Mouse (Mus musculus) frontal cortex, adult 2 months (tissue): ENCODE measurements around the gene Sox5. TPM values are rescaled to one million over a fixed set of nuclear protein-coding genes. Genes with fewer than 3 reads are reported as not detected.
A peak's percentile ranks its signal among the peaks of the same experiment; 100 is the strongest.

Experiments
- DNase-seq, 2 experiments: peaks; one replicate each; pipeline ENCODE4 v3.0.0; 2022; ENCODE audit warnings: low spot score in 1 of 2; ENCODE audit errors: extremely low spot score in 1 of 2
- polyA plus RNA-seq: library from polyadenylated mRNA; depleted of rRNA; stranded (reverse); fragments of >200 nt; gene quantifications from 2 replicates; pipeline ENCODE4 v1.2.3, GENCODE M21; 2012

Gene Sox5
- polyA plus RNA-seq, 1 experiment = 27.9 TPM

DNA sequence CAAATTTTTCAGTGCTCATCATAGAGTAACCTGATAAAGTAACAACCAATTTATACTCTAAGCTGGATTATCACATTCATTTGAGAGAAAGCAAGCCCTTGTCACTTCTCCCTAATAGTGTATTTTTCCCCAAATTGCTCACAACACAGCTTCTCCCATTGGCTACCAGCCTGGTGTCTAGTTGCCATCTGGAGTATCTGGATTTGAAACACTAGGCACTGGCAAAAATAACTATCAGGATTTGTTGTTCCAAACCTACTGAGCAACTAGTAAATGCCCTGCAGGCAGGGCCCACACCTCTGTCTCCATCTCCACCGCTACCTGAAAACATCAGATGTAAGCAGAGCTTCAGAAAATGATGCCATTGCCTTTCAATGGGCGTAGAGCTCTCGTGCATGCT, 869.5 kb downstream of the Sox5 start:
- no peak for DNase-seq

DNA sequence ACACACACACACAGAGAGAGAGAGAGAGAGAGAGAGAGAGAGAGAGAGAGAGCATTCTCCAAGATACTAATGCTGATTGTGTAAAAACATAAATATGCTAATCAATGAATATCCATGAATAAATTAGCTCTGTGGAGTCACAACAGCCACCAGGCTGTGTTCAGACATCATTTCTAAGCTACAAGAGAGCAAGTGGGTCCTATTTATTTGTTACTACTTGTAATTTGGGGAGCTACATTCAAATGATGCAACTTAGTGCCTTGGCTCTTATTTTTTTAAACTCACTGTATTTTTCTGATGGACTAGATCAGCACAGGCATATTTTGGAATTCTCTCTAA, 877.1 kb downstream of the Sox5 start:
- no peak for DNase-seq

DNA sequence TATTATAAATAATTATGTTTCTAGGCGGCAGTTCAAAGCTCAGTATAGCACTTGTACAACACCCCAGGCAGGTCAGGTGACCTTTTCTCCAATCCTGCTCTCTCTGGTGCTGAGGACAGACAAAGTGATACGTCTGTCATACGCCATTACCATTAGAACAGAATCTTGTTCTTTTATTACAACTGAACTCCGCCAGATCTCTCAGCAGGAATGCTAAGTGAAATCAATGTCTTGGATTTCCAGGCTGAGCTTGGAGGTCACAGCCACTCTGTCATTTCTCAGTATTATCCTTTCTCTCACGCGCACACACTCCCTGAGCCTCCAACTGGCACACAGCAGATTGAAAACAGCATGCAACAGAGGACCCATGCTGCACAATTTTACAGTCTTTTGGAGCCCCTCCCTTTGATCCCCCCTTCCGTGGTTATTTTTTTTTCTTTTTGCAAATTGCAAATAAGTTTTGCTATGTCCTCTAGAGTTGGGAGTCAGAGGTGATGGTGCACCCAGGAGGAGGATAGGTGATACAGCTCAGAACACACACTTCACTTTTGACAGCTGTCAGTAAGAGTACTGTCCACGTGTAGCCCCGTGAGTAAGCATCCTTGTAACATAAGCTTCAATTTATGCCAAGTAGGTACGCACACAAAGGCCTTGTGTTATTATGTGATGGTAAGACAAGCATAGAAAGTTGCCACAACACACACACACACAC, 877.6 kb downstream of the Sox5 start:
- no peak for DNase-seq

DNA sequence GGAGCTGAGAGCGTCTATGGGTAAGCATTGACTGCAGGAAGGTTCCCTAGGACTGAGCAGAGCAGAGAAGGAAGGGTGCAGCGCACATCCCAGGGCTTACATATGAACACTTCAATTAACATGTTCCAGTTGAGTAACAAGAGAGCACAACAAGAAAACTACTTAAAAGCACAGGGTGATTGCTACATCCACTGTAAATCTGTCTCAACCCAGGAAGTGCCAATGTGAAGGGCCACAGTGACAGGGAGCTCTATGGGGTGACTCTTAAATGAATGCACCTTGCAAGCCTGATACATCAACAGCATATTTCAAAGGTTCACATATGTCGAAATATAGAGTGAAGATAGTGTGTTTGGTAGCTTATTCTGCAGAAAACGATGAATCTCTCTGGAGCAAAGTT, 880.9 kb downstream of the Sox5 start:
- DNase-seq = no peak

DNA sequence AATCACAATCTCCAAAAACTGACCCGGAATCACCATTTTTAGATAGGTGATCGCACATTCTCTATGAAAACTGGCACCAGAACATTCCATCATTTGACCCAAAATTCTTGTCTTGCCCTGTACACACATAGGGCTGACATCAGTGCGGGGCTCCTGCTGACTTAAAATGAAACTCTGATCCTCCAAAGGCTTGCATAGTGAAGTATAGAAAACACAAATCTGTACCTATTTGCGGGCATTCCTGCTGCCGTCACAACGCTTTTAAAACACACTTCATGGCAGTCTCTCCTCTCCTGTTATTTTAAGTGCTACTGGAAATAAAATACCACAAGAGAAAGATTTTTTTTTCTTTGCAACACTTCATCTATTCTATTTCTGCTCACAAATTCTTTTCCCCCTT, 886.7 kb downstream of the Sox5 start:
- DNase-seq = peak in 1 of 2 experiments; percentile 14

DNA sequence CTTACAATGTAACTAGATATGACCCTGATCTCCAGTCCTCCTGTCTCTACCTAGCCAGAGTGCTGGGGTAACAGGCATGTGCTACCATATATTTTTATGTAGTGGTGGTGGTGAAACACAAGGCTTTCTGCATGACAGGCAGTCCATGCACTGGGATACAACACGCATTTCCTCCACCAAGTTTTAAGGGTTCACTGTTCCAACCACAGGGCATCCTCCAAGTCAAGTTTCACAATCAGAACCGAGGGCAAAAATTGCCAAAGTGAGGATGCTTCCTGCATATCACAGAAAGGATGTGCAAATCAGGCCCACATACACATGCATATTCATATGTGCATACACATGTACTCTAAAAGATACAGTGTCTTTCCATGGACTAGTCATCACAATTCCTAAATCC, 888.9 kb downstream of the Sox5 start:
- no peak for DNase-seq

DNA sequence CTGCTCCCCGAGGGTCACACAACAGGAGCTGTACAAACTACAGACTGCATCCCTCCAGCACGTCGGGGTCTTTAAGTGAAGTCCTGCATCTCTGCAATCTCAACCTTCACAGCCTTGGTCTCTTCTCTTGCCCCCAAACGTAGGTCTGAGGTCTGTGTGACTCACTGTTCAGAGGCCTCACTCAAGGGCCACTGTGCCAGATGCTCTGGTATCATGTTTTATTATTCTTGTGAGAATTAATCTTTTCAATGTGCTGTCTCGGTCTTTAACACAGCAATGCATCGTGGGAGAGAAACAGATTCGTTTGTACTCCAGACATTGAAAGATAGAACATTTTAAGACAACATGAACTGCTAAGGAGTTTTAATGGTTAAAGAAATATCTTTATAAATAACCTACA, 893.2 kb downstream of the Sox5 start:
- DNase-seq = no peak

DNA sequence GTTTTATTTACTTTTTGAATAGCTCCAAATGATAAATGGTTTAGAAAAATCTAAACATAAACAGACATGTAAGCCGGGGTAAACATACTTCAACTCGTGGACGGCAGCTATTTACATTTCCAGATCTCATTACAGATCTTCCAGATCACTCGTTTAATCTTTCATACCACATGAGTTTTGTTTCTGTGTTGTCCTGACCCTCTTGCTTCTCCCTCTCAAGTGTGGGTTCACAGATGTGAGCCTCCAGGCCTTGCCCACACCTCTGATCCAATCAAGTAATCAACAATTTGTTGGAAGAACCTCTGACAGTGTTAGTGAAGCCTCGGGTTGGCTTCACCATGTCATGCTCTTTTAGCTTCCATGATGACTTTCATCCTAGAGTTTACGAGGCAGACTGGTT, 903.3 kb downstream of the Sox5 start:
- no peak for DNase-seq

DNA sequence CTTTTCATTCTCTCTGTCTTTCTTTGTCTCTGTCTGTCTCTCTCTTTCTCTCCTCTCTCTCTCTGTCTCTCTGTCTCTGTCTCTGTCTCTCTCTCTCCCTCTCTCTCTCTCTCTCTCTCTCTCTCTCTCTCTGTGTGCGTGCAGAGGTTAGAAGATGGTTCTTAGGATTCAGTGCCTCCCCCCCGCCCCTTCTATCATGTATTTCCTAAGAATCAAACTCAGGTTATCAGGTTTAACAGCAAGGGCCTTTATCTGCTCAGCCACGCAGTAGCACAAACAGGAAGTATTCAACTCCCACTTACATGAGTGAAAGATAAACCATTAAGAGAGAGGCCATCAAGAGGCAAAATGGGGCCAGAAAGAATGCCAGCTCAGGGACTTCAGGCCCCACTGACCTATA, 913.0 kb downstream of the Sox5 start:
- DNase-seq = no peak

DNA sequence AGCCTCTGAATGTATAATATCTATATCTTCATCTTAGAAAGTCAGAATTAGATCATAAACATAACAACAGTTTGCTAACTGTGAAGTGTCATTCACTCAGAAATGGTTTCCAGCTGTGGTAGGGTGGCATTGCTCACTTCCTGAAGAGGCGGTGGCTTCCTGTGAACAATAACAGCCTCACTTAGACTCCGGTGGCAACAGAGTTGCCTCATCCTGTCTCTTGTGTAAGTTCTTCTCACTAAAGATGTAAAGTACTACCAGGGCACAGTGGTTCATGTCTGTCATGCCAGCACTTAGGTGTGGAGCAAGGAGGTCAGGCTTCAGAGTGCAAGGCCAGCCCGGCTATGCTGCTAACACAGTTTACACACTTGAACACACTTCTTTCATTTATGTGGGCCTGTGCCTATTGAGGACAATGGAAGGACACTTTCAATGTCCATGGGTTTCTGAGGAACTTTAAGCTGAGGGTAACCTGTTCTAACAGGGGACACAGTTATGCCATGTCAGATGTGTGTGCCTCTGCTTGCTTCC, 913.6 kb downstream of the Sox5 start:
- DNase-seq = no peak

DNA sequence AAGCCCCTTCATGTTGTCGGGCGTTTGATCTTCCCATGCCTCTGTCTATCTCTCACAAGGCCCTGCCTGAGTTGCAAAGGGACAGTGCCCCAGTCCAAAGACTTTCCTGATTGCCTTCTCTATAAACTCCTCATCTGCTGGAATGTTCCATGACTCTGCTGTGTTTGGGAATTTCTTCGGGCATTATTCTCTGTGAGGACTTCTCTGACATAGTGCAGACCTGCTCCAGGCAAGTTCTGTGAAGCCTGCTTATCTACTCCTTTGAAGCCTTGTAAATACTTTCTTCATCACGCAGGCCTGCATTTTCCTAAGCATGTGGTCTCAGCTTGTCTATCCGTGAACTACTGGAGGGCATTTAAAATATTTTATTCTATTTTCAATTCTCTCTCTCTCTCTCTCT, 914.7 kb downstream of the Sox5 start:
- DNase-seq = no peak

DNA sequence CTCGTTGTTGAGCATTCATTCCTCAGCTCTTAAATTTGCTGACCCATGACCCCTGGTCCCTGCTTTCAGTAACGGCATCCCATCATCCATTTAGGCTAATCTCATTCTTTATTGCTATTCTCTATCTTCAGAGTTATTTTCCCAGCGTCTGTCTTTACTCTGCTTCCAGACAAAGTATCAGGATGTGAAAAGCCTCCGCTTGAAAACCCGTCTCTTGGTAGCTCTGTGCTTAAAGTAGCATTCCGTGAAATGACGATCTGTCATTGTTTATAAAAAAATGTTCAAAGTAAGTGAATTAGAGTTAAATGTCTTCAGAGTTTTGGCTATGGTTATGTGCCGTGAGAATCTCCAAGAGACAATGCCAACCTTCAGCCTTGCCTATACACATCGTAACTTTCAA, 915.2 kb downstream of the Sox5 start:
- no peak for DNase-seq

DNA sequence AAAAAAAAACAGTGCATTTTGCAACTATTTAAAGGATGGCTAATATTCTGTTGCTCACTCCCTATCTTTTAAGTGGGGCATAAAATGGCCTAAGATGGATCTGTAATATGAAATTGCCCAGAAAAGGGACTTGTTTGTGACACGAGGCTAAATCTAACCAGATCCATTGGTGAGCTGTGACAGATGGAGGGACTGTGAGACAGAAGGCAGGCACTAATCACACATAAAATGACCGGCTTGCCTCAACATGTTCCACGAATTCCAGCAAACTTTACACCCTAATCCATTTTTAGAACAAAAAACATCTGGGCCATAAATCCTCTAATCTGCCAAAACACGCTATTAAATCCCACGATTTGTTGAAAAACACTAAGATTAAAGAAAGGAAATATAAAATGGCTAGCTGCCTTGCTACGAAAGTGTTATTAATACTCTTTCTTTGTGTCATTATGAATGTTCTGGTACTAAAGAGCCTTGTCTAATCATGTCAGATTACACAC, 919.1 kb downstream of the Sox5 start:
- DNase-seq = no peak

DNA sequence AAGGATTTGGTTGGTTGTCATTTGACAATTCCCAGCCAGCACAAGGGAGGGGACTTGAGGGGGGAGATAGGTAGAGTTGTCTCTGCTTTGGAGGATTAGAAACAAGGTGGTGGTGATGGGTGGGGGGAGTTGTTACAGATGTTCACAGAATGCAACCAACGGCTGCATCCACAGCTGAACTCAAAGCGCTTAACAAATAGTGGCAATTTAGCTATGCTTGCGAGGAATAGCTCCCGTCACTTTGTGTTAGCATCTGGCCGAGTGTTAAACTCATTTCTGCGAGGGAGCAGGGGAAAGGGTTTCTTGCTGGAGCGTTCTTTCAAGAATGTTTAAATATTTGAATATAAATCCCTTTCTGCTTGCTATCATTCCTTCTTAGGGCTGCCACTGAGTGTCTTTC, 921.7 kb downstream of the Sox5 start:
- DNase-seq = no peak

DNA sequence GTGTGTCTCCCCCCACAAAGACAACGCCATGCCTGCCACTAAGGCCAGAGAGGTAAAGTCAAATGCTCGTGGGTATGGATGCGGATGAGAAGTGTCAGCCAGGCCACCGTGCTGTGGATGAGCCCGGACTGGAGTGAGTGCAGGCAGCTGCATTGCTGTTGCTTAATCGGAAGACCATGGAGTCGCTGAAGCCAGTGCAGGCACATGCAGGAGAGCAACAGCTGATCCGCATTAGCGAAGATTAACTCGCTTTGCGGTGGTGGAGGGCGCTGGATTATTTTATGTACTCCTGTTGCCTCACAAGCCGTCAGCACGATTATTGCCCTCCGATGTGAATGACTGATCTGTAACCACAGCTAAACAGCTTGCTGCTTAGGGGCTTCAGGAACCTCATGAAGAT, 922.2 kb downstream of the Sox5 start:
- no peak for DNase-seq

DNA sequence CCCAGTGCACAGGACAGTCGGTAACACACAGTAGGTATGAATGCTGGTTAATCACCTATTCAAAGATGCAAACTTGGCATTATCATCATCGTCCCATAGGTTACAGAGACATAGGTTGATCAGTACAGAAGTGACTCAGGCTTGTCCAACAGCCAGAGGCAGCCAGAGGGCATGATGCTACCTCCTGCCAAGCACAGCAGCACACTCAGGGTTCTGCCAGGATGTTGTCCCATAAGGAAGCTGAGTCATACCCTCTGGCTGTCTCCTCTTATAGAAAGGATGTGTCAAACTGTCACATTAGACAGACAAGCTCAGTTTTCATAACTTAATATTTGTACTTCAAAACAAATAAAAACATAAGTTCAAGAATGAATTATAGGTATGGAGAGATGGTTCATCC, 923.2 kb downstream of the Sox5 start:
- DNase-seq = no peak

DNA sequence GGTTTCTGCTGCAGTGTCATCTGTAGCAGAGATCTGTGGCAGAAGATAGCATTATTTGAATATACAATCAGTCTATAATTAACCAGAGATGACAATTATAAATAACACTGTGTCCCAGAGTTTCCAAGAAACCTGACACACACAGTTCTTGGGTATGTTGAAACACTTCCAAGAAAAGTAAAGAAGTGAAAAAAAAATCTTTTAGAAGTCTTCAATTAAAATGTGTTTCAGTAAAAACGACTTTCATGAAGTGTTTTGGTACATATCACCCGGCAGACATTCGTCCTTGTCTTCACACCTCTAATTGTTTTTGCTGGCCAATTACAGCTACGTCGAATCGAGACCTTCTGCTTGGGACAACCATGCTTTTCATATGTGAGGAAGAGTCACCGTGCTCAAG, 924.4 kb downstream of the Sox5 start:
- no peak for DNase-seq

DNA sequence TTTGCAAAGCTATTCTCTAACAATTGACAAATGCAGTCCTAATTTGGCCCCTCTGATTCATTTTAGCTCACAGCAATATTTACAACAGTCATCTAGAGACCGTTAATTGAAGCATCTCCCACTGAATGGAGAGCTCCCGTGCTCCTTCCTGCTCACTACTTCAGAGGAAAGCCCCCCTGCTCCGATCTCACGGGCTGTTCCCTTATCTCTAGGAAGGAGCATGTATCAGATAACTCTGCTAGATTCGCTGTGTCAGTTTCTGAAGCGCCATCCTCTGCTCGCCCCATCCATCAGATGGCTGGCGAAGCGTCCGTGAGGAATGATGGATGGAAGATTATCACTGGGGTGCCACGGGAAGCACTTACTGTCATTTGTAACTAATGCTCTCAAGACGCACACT, 926.4 kb downstream of the Sox5 start:
- no peak for DNase-seq

DNA sequence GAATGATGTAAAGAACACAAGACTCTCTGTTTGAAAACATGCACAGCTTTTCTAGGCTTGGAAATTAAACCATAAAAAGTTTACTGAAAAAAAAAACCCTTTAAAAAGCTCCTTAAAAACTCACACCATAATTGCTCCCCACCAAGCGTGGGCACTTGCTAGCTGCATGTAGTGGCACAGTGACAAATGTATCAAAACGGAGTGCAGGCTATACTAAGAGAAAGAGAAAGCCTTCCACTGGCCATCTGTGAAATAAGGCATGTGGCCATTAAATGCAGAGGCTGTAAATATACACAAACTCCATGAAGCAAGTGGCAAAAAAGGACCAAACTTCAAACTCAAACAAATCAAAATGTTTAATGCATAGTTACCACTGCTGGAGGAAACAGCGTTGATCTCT, 927.7 kb downstream of the Sox5 start:
- peak; percentile 62 to 70 for DNase-seq

DNA sequence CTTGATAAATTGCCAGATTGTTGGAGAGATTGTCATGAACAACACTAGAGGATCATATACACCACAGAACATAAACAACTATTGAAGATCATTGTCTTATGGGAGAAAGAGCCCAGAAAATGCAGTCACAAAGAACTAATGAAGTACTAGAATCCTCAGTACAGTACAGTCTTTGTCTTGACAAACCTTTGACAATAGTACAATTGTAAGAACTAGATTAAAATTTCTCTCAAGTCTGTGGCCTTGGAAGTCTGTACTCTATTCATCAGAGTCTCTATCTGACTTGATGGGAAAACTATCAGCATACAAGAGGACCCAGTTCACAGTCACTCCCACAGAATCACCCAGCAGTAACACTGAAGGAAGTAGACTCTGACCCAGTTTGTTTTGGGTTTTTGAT, 936.0 kb downstream of the Sox5 start:
- no peak for DNase-seq

DNA sequence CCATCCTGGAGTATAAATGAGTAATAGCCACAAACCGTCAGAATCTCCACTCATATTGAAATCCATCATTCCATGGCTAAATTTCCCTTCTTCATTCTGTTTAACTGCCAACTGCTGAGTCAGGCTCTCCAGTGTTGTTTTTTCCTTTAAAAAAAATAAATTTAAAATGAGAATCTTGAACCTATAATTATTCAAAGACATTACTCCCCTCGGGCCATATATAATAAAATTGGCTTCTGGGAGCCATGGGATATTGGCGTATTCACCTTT, 937.1 kb downstream of the Sox5 start:
- DNase-seq = no peak

DNA sequence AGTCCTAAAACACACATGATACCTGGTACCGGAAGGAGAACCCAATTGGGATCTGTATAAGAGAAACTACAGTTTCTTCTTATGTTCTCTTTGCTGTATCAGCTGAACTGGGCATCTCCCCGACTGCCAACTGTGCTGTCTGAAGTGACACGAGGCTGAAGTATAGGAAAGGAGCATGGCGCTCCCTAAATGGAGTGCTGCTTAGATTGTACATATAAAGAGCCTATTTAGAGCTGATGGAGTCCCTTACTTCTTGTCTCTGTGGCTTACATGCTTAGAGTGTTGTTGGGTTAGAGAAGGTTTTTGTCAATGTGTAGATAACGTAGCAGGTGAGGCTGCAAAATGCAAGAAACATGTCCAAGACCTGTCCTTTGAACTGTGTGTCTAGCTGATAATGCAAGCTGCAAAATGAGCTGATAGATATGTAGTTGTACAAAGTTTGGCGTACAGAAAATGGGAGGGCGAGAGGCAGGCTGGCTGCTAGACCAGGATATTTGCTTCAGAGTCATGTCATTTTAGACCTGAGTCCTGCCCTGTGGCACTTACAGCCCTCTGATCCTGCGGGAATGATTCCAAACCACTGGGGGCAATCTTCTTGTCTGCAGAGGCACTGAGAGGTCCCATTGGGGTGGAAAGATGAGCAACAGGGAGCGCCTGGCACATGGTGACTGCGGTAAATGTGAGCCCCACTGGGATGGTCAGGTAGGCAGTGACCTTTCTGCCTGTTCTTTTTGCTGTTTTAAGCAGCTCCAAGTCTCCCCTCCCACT, 937.7 kb downstream of the Sox5 start:
- DNase-seq = no peak
